Mouse (Mus musculus) megakaryocyte, embryonic 14.5 days (primary cell): ENCODE measurements around the gene Slc7a6os.

Experiments used
- FLI1 ChIP-seq: IDR thresholded peaks from 2 replicates; pipeline ENCODE4 v1.6.1; 2012; ENCODE audit warnings: low read length, inconsistent platforms, mixed read lengths
- GATA1 ChIP-seq: IDR thresholded peaks from 3 replicates; pipeline ENCODE4 v1.6.1; 2012; ENCODE audit warnings: mixed read lengths, low read length, inconsistent platforms, borderline replicate concordance

DNA sequence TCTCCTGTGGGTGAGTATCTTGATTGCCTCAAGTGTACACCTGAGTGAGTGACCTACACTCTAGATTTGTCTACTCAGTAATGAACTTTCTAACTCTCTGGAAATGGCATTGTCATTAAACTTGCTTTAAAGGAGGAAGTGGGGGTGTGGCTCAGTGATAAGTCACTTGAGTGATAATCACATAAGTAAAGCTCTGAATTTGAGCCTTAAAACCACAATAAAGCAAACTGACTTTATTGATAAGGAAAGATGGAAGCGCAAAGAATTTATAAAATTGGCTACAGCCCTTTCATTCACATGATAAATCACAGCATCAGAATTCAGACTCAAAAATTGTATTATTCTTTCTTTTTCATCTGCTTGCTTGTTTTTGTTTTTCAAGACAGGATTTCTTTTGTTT, 53.3 kb downstream of the Slc7a6os start:
- TF ChIP-seq GATA1: no peak
- no peak for TF ChIP-seq FLI1
